Mouse (Mus musculus) hindbrain, postnatal 0 days (tissue): ENCODE data around the gene Olfm2. TPM values are rescaled to one million over a fixed set of nuclear protein-coding genes. Genes with fewer than 3 reads are reported as not detected.

Experiments
- ATAC-seq: fragments of 200-750 bp; cut with Nextera tagmentation; 2 replicates; pipeline ENCODE4 v1.8.0; 2017; ENCODE audit warnings: mild to moderate bottlenecking, moderate TSS enrichment, moderate library complexity
- DNase-seq: peaks from one replicate; pipeline ENCODE4 v3.0.0-alpha.2; 2015; ENCODE audit warnings: low spot score
- H3K27ac ChIP-seq: fragments of 300-500 bp; sonication (generic); 2 replicates; pipeline ENCODE4 v1.5.1; 2014; ENCODE audit warnings: mild to moderate bottlenecking
- H3K27me3 ChIP-seq: fragments of 300-500 bp; sonication (generic); 2 replicates; pipeline ENCODE4 v1.6.1; 2014; ENCODE audit warnings: low read length, mixed read lengths; ENCODE audit not compliant: insufficient read depth
- H3K36me3 ChIP-seq: fragments of 300-500 bp; sonication (generic); 2 replicates; pipeline ENCODE4 v1.6.1; 2014; ENCODE audit warnings: low read length, mixed read lengths; ENCODE audit not compliant: insufficient read depth
- H3K4me1 ChIP-seq: fragments of 300-500 bp; sonication (generic); 2 replicates; pipeline ENCODE4 v1.6.1; 2014; ENCODE audit warnings: antibody characterized with exemption, low read length, mixed read lengths; ENCODE audit not compliant: insufficient read depth
- H3K4me2 ChIP-seq: fragments of 300-500 bp; sonication (generic); 2 replicates; pipeline ENCODE4 v1.6.1; 2014; ENCODE audit warnings: low read depth, mild to moderate bottlenecking, low read length, moderate library complexity, mixed read lengths
- H3K4me3 ChIP-seq: fragments of 300-500 bp; sonication (generic); 2 replicates; pipeline ENCODE4 v1.5.1; 2014; ENCODE audit warnings: low read length
- H3K9ac ChIP-seq: fragments of 300-500 bp; sonication (generic); replicated peaks from 2 replicates; pipeline ENCODE4 v1.6.1; 2014; ENCODE audit warnings: mild to moderate bottlenecking, low read length, moderate library complexity, mixed read lengths
- H3K9me3 ChIP-seq: fragments of 300-500 bp; sonication (generic); 2 replicates; pipeline ENCODE4 v1.6.1; 2016; ENCODE audit warnings: low read length, mixed read lengths
- CTCF ChIP-seq: IDR thresholded peaks from 2 replicates; pipeline ENCODE4 v1.5.1; 2016; ENCODE audit warnings: antibody characterized with exemption, control low read depth, low read depth
- WGBS: fragments of 180-500 bp; shearing (Covaris S2); extraction: QIAGEN DNeasy Blood & Tissue Kit; methylation state at CpG from one replicate; pipeline ENCODE4 v1.1.7; 2014; 5-methylcytosine and 5-hydroxymethylcytosine counted together
- polyA plus RNA-seq: library from polyadenylated mRNA; unstranded; fragments of >200 nt; fragmentation: Nextera tagmentation; extraction: Ambion mirVana; gene quantifications from 2 replicates; pipeline ENCODE4 v1.2.1, GENCODE M21; 2015
- total RNA-seq: library from RNA; depleted of rRNA; stranded (reverse); fragments of >200 nt; gene quantifications from 2 replicates; pipeline ENCODE4 v1.2.3, GENCODE M21; 2014

Gene Olfm2
- total and polyA plus RNA-seq, 2 experiments from 2014 or later = 213 to 346 TPM

DNA sequence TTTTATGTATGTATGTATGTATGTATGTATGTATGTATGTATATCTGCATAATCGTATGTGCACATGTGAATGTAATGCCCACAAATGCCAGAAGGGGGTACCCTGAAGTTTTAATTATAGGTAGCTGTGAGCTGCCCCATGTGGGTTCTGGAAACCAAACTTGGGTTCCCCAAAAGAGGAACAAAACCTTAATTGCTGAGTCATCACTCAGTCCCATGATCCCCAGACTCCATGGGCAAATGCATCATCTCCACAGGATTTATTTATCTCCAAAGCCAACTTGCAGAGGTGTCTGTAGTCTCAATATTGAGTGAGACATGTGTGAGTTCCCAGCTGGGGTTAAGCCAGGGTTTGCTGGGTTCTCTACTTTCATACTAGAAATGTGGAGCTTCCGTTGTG, 8.9 kb downstream of the Olfm2 start:
- DNase-seq (no peak), ATAC-seq (no peak)
- no peak overlapping the region for H3K9ac ChIP-seq
- H3K4me1 ChIP-seq = no peaks in the 10 kb centered on the region
- H3K27me3 ChIP-seq = no peaks in the 10 kb centered on the region
- H3K4me3 ChIP-seq = no peak overlapping the region
- no peak overlapping the region for H3K27ac ChIP-seq
- no peaks in the 10 kb centered on the region for H3K9me3 ChIP-seq
- H3K36me3 ChIP-seq = no peaks in the 10 kb centered on the region
- TF ChIP-seq CTCF = 0 out of 2 replicates have a peak, but pooled peaks have one; percentile 8
- H3K4me2 ChIP-seq = no peak overlapping the region
- 97% methylated on average over 2 of the region's 2 CpGs for WGBS

GRCm38 (mm10) chr9:20734692-20735091, 11.5 kb downstream of the Olfm2 start:
- H3K9ac ChIP-seq = no peak overlapping the region
- DNase-seq (no peak), ATAC-seq (no peak)
- no peak overlapping the region for H3K27ac ChIP-seq
- H3K4me2 ChIP-seq = no peak overlapping the region
- TF ChIP-seq CTCF = no peak
- H3K27me3 ChIP-seq = no peaks in the 10 kb centered on the region
- no peaks in the 10 kb centered on the region for H3K9me3 ChIP-seq
- H3K4me1 ChIP-seq = no peaks in the 10 kb centered on the region
- H3K36me3 ChIP-seq = no peaks in the 10 kb centered on the region
- 85% methylated on average over 3 of the region's 3 CpGs for WGBS
- H3K4me3 ChIP-seq = no peak overlapping the region

DNA sequence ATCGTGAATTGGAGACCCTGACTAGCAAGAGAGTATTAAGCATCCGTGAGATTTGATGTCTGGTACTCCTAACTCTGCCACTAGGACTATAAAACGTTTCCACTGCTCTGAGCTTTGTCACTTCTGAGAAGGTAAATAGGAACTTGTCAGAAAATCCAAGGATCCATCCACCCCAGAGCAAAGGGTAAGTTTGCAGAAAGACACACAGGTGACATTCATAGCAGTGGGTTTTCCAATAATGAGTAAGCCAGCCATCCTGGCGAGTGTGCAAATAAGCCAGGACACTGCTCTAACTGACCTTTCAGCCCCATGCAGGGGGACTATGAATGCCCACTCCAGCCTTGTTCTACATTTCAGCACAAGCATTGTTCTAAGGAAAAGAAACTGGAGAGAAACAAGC, 14.4 kb downstream of the Olfm2 start:
- Histone ChIP-seq H3K4me3 (no peak overlapping the region), H3K4me2 (no peak overlapping the region), H3K9ac (no peak overlapping the region), H3K36me3 (no peaks in the 10 kb centered on the region), H3K9me3 (no peaks in the 10 kb centered on the region), H3K4me1 (no peaks in the 10 kb centered on the region), H3K27me3 (no peaks in the 10 kb centered on the region), H3K27ac (no peak overlapping the region)
- DNase-seq (no peak), ATAC-seq (no peak)
- TF ChIP-seq CTCF = no peak
- whole genome bisulfite sequencing = 61% methylated on average over 4 of the region's 4 CpGs

DNA sequence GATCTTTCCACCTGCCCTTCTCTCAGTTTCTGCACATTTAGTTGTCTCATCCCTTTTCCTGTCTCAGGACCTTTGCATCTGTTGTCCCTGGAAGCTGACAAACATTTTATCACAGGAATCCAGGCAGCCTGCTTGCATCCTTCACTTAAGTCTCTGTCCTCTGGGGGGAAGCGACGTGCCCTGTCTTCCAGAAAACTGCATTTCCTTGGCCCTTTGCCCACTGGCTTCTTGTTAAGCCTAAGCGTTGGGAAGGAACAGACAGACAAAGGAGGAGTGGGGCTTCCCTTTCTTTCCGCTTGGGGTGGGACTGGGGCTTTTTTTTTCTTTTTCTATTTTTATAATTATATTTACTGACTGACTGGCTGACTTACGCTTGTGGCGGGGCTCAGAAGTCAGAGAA, 16.7 kb downstream of the Olfm2 start:
- DNase-seq = peak; percentile 60
- Histone ChIP-seq H3K9me3 (no peaks in the 10 kb centered on the region), H3K4me2 (no peak overlapping the region), H3K36me3 (no peaks in the 10 kb centered on the region), H3K4me1 (peaks cover 8% of the 10 kb centered on the region), H3K9ac (no peak overlapping the region), H3K27me3 (no peaks in the 10 kb centered on the region), H3K4me3 (no peak overlapping the region), H3K27ac (no peak overlapping the region)
- no peak for TF ChIP-seq CTCF
- no peak for ATAC-seq
- 29% methylated on average over 6 of the region's 6 CpGs for WGBS

DNA sequence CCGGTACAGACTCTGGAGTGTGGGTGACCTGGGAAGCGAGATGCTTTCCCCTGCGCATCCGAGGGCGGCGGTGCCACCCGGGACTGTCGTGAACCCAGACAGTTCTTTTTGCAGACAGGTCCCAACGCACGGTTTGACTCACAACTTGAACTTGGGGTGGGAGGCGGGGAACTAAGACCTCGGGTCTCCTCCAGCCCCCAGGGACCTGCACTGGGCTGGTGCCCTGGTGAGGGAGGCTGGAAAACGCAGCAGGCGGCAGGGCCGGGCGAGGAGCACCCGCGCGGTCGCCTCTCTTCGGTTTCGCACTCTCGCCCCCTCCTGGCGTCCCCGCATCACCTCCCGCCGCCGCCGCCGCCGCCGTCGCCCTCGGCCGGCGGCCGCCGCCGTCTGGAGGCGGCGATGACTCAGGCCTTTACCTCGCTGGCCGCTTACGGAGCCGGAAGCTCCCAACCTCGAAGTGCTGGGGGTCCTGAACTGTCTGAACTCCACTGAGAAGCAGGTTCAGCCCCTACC, 18.5 kb downstream of the Olfm2 start:
- Histone ChIP-seq H3K4me2 (peak overlapping the region; percentile 99), H3K27ac (no peak overlapping the region), H3K9me3 (no peaks in the 10 kb centered on the region), H3K4me3 (peak overlapping the region; percentile 63), H3K9ac (peak overlapping the region; percentile 60), H3K4me1 (peaks cover 8% of the 10 kb centered on the region), H3K27me3 (no peaks in the 10 kb centered on the region), H3K36me3 (no peaks in the 10 kb centered on the region)
- DNase-seq (peak; percentile 68), ATAC-seq (peak; percentile 53)
- peak; percentile 10; the same call in 1 of the 2 replicates for TF ChIP-seq CTCF
- 2% methylated on average over 46 of the region's 46 CpGs for WGBS

DNA sequence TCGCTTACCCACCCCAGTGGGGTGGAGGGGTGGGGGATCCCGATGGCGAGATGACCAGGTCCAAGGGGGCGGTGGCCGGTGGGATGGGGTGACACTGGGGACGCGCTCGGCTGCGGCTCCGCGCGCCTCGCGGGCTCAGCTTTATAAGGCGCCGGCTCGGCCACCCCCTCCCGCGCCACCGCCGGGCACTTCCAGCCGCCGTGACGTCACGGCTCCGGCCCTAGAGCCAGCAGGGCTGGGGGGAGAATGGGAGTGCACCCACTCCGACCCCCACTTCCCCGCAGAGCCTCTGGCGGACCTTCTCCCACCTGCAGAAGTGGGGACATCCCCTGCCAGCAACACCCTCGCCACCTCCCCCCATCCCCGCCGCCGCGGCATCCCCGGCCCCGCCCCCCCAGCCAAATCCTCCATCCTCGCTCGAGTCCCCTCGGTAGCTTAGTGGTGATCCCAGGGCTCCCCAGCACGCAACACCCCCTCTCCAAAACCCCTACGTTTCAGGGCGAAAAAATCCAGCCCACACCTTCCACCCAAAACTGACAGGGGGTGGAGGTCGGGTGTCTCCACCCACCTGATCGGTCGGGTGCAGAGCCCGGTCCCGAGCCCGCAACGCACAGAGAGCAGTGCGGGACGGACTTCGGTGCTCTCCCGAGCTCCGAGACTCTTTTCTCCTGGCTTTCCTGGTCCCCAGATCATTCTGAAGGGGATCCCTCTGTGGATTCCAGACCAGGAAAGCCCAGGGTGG, 19.1 kb downstream of the Olfm2 start:
- H3K27me3 ChIP-seq = no peaks in the 10 kb centered on the region
- peaks cover 8% of the 10 kb centered on the region for H3K4me1 ChIP-seq
- peak overlapping the region; percentile 63 for H3K4me3 ChIP-seq
- no peak for TF ChIP-seq CTCF
- DNase-seq (peak; percentile 65), ATAC-seq (peak; percentile 57)
- H3K36me3 ChIP-seq = no peaks in the 10 kb centered on the region
- H3K4me2 ChIP-seq = peak overlapping the region; percentile 99
- peak overlapping the region; percentile 60 for H3K9ac ChIP-seq
- under 1% methylated on average over 53 of the region's 54 CpGs for WGBS
- H3K27ac ChIP-seq = no peak overlapping the region
- H3K9me3 ChIP-seq = no peaks in the 10 kb centered on the region
